Mouse (Mus musculus): ENCODE measurements around the gene Rbms3. TPM values are rescaled to one million over a fixed set of nuclear protein-coding genes. Genes with fewer than 3 reads are reported as not detected.

Gene Rbms3
- polyA plus RNA-seq, 1 experiment from 2014 or later = 86.1 TPM

DNA sequence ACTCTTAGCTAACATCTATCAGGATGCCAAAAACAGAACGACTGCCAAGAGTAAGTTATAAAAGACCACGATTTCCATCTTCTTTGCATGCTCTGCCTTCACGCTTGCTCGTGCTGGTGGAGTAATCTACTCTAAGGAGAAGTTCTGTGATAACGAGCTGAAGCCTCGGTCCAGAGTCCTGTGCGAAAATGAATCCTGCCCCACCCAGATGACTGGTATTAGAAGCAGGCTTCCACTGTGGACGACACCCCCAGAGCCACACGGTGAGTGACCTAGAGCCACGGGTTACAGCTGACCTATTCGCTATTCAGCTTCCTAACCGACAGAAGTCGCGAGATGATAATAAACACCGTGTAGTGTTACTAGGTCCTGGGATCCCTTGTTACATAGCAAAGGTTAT is 730.3 kb downstream of the Rbms3 start:
- no peak overlapping the region for H3K4me2 ChIP-seq (ENCODE audit: low read depth, low read length)
- 74% methylated on average over 15 of the region's 15 CpGs for WGBS

DNA sequence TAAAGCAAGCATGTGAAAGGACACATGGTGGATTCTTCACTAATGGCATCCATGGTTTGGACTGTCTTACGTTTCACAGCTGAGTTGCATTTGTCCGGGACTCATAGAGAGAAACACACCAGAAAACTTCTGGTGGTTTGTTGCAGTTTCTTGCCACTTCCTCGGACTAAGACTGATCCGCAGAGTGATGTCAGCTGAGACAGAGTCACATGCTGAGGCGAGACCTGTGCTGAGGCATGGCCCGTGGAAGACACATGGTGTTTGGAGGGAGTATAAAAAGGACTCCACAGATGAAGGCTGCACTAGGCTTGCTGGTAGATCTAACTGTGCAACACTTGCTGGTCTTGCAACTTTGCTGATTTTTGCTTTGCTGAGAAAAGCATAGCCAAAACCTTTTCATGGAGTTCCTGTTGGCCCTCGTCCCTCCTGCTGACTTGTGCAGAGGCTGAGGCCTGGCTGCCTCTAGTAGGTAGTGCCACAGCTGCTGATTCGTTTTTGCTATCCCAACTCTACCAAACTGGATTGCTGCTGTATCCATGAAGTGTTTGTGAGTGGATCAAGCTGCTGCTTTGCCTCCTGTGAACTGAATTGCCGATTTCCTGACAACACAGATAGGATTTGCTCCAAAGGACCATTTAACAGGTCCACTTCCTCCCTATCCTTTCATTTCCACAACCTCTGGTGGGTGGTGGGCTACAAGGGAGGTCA is 742.6 kb downstream of the Rbms3 start:
- WGBS = 81% methylated on average over 9 of the region's 9 CpGs
- Histone ChIP-seq H3K36me3 (ENCODE audit: control insufficient read depth, insufficient read depth, low read length) (no peaks in the 10 kb centered on the region), H3K9me3 (ENCODE audit: control insufficient read depth, low read length) (0 out of 2 replicates have a peak, but pooled peaks cover 4% of the 10 kb centered on the region), H3K4me3 (ENCODE audit: low read depth, low read length) (no peak overlapping the region), H3K4me1 (ENCODE audit: control insufficient read depth, insufficient read depth, low read length) (no peaks in the 10 kb centered on the region), H3K27me3 (replicated peaks; ENCODE audit: control insufficient read depth, insufficient read depth, low read length) (no peaks in the 10 kb centered on the region), H3K9ac (ENCODE audit: low read depth, low read length) (no peak overlapping the region), H3K4me2 (ENCODE audit: low read depth, low read length) (no peak overlapping the region), H3K27ac (replicated peaks; ENCODE audit: low read depth, low read length) (no peak overlapping the region)
- ATAC-seq (ENCODE audit: low read depth) (no peak), DNase-seq (ENCODE audit: low spot score) (no peak)

More for the DNA sequence above, 730.3 kb downstream of the Rbms3 start:
- peaks cover 22% of the 10 kb centered on the region for H3K4me1 ChIP-seq (ENCODE audit: control insufficient read depth, insufficient read depth, low read length)
- no peaks in the 10 kb centered on the region for H3K36me3 ChIP-seq (ENCODE audit: control insufficient read depth, insufficient read depth, low read length)
- ATAC-seq (ENCODE audit: low read depth) (no peak), DNase-seq (ENCODE audit: low spot score) (no peak)
- H3K27ac ChIP-seq (replicated peaks; ENCODE audit: low read depth, low read length) = no peak overlapping the region
- H3K4me3 ChIP-seq (ENCODE audit: low read depth, low read length) = no peak overlapping the region
- H3K27me3 ChIP-seq (replicated peaks; ENCODE audit: control insufficient read depth, insufficient read depth, low read length) = no peaks in the 10 kb centered on the region
- H3K9me3 ChIP-seq (ENCODE audit: control insufficient read depth, low read length) = no peaks in the 10 kb centered on the region
- H3K9ac ChIP-seq (ENCODE audit: low read depth, low read length) = no peak overlapping the region

DNA sequence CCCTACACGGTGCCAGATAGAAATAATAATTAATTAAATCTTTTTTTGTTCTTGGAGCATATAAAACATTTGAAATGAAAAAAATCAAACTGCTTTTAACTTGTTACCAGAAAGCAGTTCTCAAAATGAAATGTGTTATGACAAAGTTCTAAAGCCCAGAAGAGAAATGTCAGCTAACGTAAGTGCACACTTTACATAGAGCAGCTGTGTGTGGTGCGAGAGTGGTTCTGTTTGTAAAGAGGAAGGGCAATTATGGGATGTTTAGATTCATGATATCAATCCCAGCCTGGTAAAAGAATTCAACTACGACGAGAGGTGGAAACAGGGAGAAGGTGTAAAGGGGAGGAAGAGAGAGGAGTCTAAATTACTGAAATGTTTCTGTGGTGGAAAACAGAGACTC is 744.1 kb downstream of the Rbms3 start:
- H3K36me3 ChIP-seq (ENCODE audit: control insufficient read depth, insufficient read depth, low read length) = no peaks in the 10 kb centered on the region
- 0 out of 2 replicates have a peak, but pooled peaks cover 9% of the 10 kb centered on the region for H3K9me3 ChIP-seq (ENCODE audit: control insufficient read depth, low read length)
- no peak overlapping the region for H3K9ac ChIP-seq (ENCODE audit: low read depth, low read length)
- no peaks in the 10 kb centered on the region for H3K4me1 ChIP-seq (ENCODE audit: control insufficient read depth, insufficient read depth, low read length)
- no peak overlapping the region for H3K27ac ChIP-seq (replicated peaks; ENCODE audit: low read depth, low read length)
- H3K4me2 ChIP-seq (ENCODE audit: low read depth, low read length) = no peak overlapping the region
- H3K4me3 ChIP-seq (ENCODE audit: low read depth, low read length) = no peak overlapping the region
- DNase-seq (ENCODE audit: low spot score) (no peak), ATAC-seq (ENCODE audit: low read depth) (no peak)
- no peaks in the 10 kb centered on the region for H3K27me3 ChIP-seq (replicated peaks; ENCODE audit: control insufficient read depth, insufficient read depth, low read length)
- WGBS = 46% methylated on average over 5 of the region's 5 CpGs

DNA sequence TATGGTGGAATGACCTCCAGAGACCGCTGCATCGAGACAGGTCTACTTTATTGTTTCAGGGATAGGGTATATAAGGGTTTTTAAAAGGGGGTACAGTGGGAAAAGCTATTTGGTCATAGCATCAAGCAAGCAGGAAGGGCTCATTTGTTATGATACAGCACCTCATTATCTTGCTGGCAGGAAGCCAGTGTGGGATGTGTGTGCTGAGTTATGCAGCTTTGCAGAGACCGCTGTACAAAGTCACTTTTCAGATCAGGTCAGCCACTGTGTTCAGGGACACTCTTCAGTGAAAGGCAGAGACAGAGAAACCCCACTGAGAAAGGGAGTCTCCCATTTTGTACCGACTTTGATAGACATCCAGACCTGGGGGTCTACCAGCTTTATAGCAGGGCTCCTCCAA is 749.2 kb downstream of the Rbms3 start:
- H3K27ac ChIP-seq (replicated peaks; ENCODE audit: low read depth, low read length) = no peak overlapping the region
- no peak overlapping the region for H3K4me2 ChIP-seq (ENCODE audit: low read depth, low read length)
- WGBS = 79% methylated on average over 4 of the region's 4 CpGs
- H3K36me3 ChIP-seq (ENCODE audit: control insufficient read depth, insufficient read depth, low read length) = no peaks in the 10 kb centered on the region
- H3K9me3 ChIP-seq (ENCODE audit: control insufficient read depth, low read length) = peaks cover 18% of the 10 kb centered on the region; the same call in 1 of the 2 replicates
- ATAC-seq (ENCODE audit: low read depth) = no peak
- H3K27me3 ChIP-seq (replicated peaks; ENCODE audit: control insufficient read depth, insufficient read depth, low read length) = no peaks in the 10 kb centered on the region
- no peaks in the 10 kb centered on the region for H3K4me1 ChIP-seq (ENCODE audit: control insufficient read depth, insufficient read depth, low read length)
- H3K9ac ChIP-seq (ENCODE audit: low read depth, low read length) = no peak overlapping the region
- H3K4me3 ChIP-seq (ENCODE audit: low read depth, low read length) = no peak overlapping the region
- peak; percentile 36 for DNase-seq (ENCODE audit: low spot score)

DNA sequence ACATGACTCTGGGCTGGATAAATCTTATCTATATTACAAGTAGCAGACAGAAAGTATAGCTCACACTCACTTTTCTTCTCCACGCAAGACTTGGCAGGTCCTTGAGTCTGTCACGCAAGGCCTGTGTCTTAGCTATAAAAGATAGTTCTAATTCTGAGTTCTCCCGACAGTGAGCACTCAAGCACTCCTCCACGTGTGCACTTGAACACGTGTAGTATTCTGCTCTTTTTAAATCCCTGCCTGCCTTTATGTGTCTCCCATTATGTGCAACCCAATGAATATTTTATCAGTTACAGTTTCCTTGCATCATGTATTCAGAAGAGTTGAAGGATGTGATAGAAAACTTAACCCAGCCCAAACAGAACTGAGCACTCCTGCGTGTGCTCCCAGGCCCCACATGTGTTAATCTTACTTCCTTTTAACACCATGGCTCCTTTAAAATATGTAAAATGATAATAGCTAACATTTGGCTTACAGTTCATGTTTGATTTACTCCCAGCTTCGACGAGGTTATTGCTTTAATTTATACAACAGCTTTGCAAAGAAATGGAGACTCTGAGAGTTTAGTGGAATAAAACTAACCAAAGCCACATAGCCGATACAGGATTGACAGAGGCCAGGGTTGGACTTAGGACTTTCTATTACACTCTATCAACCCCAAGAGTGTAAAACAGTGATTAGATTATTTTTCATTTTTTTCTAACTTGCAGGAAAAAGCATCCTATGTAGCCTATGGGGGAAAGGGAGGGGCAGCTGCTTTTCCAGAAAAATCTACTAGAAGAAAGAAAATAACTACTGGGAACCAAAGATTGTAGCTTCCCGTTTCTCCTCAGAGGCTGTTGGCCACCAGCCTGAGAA is 749.9 kb downstream of the Rbms3 start:
- Histone ChIP-seq H3K27ac (replicated peaks; ENCODE audit: low read depth, low read length) (no peak overlapping the region), H3K36me3 (ENCODE audit: control insufficient read depth, insufficient read depth, low read length) (no peaks in the 10 kb centered on the region), H3K4me3 (ENCODE audit: low read depth, low read length) (no peak overlapping the region), H3K27me3 (replicated peaks; ENCODE audit: control insufficient read depth, insufficient read depth, low read length) (no peaks in the 10 kb centered on the region), H3K9me3 (ENCODE audit: control insufficient read depth, low read length) (peaks cover 18% of the 10 kb centered on the region; the same call in 1 of the 2 replicates), H3K9ac (ENCODE audit: low read depth, low read length) (no peak overlapping the region), H3K4me2 (ENCODE audit: low read depth, low read length) (no peak overlapping the region), H3K4me1 (ENCODE audit: control insufficient read depth, insufficient read depth, low read length) (no peaks in the 10 kb centered on the region)
- 83% methylated on average over 10 of the region's 10 CpGs for WGBS
- no peak for ATAC-seq (ENCODE audit: low read depth)
- DNase-seq (ENCODE audit: low spot score) = no peak

DNA sequence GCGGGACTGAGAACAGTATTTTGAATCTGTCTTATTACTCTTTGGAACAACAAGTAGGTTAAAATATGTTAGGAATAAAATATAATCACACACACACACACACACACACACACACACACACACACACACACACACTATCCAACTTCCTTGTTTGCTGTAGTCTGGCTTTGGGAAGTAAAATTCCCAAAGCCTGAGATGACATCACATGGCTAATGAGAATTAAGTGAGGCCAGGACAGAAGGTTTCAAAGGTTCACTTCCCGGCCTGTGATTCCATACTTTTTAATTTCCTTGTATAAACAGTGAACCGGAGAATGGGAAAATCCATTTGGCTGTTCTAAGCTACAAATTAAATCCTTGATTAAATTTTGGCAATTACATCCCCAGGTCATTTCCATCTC is 752.9 kb downstream of the Rbms3 start:
- WGBS = 54% methylated on average over 3 of the region's 3 CpGs
- peaks cover 20% of the 10 kb centered on the region for H3K4me1 ChIP-seq (ENCODE audit: control insufficient read depth, insufficient read depth, low read length)
- H3K9me3 ChIP-seq (ENCODE audit: control insufficient read depth, low read length) = peaks cover 18% of the 10 kb centered on the region; the same call in 1 of the 2 replicates
- no peaks in the 10 kb centered on the region for H3K36me3 ChIP-seq (ENCODE audit: control insufficient read depth, insufficient read depth, low read length)
- no peak overlapping the region for H3K4me3 ChIP-seq (ENCODE audit: low read depth, low read length)
- no peaks in the 10 kb centered on the region for H3K27me3 ChIP-seq (replicated peaks; ENCODE audit: control insufficient read depth, insufficient read depth, low read length)
- H3K9ac ChIP-seq (ENCODE audit: low read depth, low read length) = no peak overlapping the region
- H3K4me2 ChIP-seq (ENCODE audit: low read depth, low read length) = no peak overlapping the region
- H3K27ac ChIP-seq (replicated peaks; ENCODE audit: low read depth, low read length) = no peak overlapping the region
- DNase-seq (ENCODE audit: low spot score) (peak; percentile 59), ATAC-seq (ENCODE audit: low read depth) (no peak)

DNA sequence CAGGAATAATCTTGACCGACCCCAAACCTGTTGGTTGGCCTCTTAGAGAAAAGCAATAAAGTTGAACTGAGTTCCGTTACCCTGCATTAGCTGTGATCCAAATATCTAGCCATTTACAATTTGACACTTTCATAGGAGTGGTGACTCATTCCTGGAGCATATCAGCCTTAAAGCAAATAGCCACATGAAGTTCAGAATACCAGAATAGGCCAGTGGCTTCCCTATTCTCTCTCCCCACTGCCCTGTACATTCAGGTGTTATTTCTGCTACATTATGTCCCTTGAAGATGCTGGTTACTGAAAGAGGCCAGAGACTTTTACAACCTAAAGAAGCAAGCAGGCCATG is 755.8 kb downstream of the Rbms3 start:
- no peak overlapping the region for H3K4me3 ChIP-seq (ENCODE audit: low read depth, low read length)
- DNase-seq (ENCODE audit: low spot score) (no peak), ATAC-seq (ENCODE audit: low read depth) (no peak)
- no peak overlapping the region for H3K4me2 ChIP-seq (ENCODE audit: low read depth, low read length)
- no peak overlapping the region for H3K9ac ChIP-seq (ENCODE audit: low read depth, low read length)
- H3K27me3 ChIP-seq (replicated peaks; ENCODE audit: control insufficient read depth, insufficient read depth, low read length) = no peaks in the 10 kb centered on the region
- H3K9me3 ChIP-seq (ENCODE audit: control insufficient read depth, low read length) = peaks cover 4% of the 10 kb centered on the region; the same call in 1 of the 2 replicates
- H3K36me3 ChIP-seq (ENCODE audit: control insufficient read depth, insufficient read depth, low read length) = no peaks in the 10 kb centered on the region
- WGBS = 33% methylated on average over 2 of the region's 2 CpGs
- peaks cover 20% of the 10 kb centered on the region for H3K4me1 ChIP-seq (ENCODE audit: control insufficient read depth, insufficient read depth, low read length)
- peak overlapping the region; percentile 70; the same call in 1 of the 2 replicates for H3K27ac ChIP-seq (replicated peaks; ENCODE audit: low read depth, low read length)

DNA sequence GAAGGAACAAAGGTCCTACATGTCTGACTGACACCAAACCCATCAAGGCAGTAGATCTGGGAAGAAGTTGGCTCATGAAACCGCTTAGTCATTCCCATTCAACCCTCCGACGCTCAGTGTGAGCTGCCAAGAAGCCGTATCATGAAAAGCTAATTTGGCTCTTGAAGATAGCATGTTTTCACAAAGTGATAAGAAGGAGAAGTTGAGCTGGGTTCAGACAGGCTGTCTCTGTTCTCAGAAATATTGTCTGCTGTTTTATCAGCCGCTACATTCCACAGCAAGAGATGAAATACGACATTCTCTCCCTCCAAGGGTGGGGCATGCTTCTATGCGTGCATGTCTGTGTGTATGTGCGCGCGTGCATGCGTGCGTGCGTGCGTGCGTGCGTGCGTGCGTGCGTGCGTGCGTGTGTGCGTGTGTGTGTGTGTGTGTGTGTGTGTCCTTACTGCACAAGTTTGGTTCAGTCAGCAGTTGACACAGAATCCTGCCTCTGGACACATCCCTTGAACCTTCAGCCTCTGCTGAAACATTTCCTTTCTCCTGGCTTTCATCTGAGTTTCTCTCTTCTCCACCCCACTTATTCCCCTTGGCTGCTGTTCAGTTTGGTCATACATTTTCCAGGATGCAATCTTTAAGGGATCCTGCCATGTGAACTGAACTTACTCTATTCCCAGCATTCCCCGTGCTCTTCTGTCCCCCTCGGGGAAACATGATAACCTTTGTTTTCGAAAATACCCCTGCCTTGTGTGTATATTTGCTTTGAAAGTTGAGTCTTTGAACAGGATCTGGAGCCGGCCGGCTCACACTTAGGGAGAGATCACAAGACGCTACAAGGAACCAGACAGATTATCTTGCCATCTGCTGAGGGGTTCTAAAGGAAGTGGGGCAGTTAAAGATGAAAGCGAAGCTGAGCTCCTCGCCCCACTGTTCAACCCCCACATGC is 756.4 kb downstream of the Rbms3 start:
- peak; percentile 80 for DNase-seq (ENCODE audit: low spot score)
- Histone ChIP-seq H3K9me3 (ENCODE audit: control insufficient read depth, low read length) (no peaks in the 10 kb centered on the region), H3K27me3 (replicated peaks; ENCODE audit: control insufficient read depth, insufficient read depth, low read length) (no peaks in the 10 kb centered on the region), H3K27ac (replicated peaks; ENCODE audit: low read depth, low read length) (peak overlapping the region; percentile 70; the same call in 1 of the 2 replicates), H3K36me3 (ENCODE audit: control insufficient read depth, insufficient read depth, low read length) (no peaks in the 10 kb centered on the region), H3K4me2 (ENCODE audit: low read depth, low read length) (peak overlapping the region; percentile 13; the same call in 1 of the 2 replicates), H3K9ac (ENCODE audit: low read depth, low read length) (no peak overlapping the region), H3K4me1 (ENCODE audit: control insufficient read depth, insufficient read depth, low read length) (peaks cover 20% of the 10 kb centered on the region), H3K4me3 (ENCODE audit: low read depth, low read length) (no peak overlapping the region)
- WGBS = 56% methylated on average over 30 of the region's 30 CpGs
- ATAC-seq (ENCODE audit: low read depth) = peak; percentile 62
